Mouse (Mus musculus) G1E (cell line): Measurements from ENCODE around the gene Scamp2. TPM values are rescaled to one million over a fixed set of nuclear protein-coding genes. Genes with fewer than 3 reads are reported as not detected.

Experiments
- ATAC-seq: 2 replicates; pipeline ENCODE4 v1.8.0; 2016; ENCODE audit warnings: mild to moderate bottlenecking; ENCODE audit not compliant: insufficient number of reproducible peaks, poor library complexity, low FRiP score, severe bottlenecking; ENCODE audit errors: extremely low read depth
- DNase-seq: peaks from one replicate; pipeline ENCODE4 v3.0.0; 2012; ENCODE audit warnings: low spot score
- H3K27me3 ChIP-seq: 2 replicates; pipeline ENCODE4 v1.6.1; 2012; ENCODE audit warnings: mild to moderate bottlenecking, low read length, inconsistent platforms; ENCODE audit not compliant: insufficient read depth
- H3K36me3 ChIP-seq: replicated peaks from 2 replicates; pipeline ENCODE3; 2012; ENCODE audit warnings: mild to moderate bottlenecking, inconsistent platforms
- H3K4me1 ChIP-seq: 2 replicates; pipeline ENCODE4 v1.6.1; 2012; ENCODE audit warnings: low read depth, low read length, inconsistent platforms, mixed read lengths; ENCODE audit not compliant: insufficient read depth
- H3K4me3 ChIP-seq: 2 replicates; pipeline ENCODE4 v1.5.1; 2012; ENCODE audit warnings: low read depth, mild to moderate bottlenecking, inconsistent platforms, low read length, moderate library complexity, mixed read lengths
- H3K9me3 ChIP-seq: replicated peaks from 2 replicates; pipeline ENCODE4 v1.6.1; 2012; ENCODE audit warnings: inconsistent platforms
- CTCF ChIP-seq: IDR thresholded peaks from 2 replicates; pipeline ENCODE4 v1.5.1; 2012; ENCODE audit warnings: low read depth, low read length, inconsistent platforms, mixed read lengths
- GATA1 ChIP-seq: IDR thresholded peaks from 2 replicates; pipeline ENCODE4 v1.6.1; 2012; ENCODE audit warnings: borderline replicate concordance, low read length, inconsistent platforms, mixed read lengths
- GATA2 ChIP-seq: IDR thresholded peaks from 2 replicates; pipeline ENCODE4 v1.6.1; 2012; ENCODE audit warnings: low read depth, low read length, inconsistent platforms, borderline replicate concordance
- POLR2AphosphoS5 ChIP-seq: IDR thresholded peaks from 2 replicates; pipeline ENCODE4 v1.6.1; 2012; ENCODE audit warnings: low read depth, low read length, inconsistent platforms; ENCODE audit not compliant: insufficient replicate concordance
- TAL1 ChIP-seq: conservative IDR thresholded peaks from 2 replicates; pipeline ENCODE4 v1.6.1; 2012; ENCODE audit warnings: low read depth, low read length, inconsistent platforms, mixed read lengths
- polyA plus RNA-seq: library from polyadenylated mRNA; stranded (reverse); fragments of >175 nt; gene quantifications from 2 replicates; pipeline ENCODE4 v1.2.3, GENCODE M21; 2012
- total RNA-seq, 2 experiments: library from RNA; stranded (forward) in 1 of 2; stranded (reverse) in 1 of 2; fragments of 200-1000 nt in 1 of 2; fragments of >200 nt in 1 of 2; fragmentation: Nextera tagmentation in 1 of 2; gene quantifications; 2 replicates each; pipeline ENCODE4 v1.2.3; 2014 to 2017

Gene Scamp2
- total and polyA plus RNA-seq, 3 experiments = 16.6 to 26.6 (median 19.2) TPM

GRCm38 (mm10) chr9:57606139-57606851 lies 45.6 kb downstream of the Scamp2 start, which contains the start of gene Cplx3:
Gene Cplx3, minus strand, starts transcription at chr9:57606281.
- ATAC-seq = no peak
- Histone ChIP-seq H3K9me3 (no peaks in the 10 kb centered on the region), H3K36me3 (no peaks in the 10 kb centered on the region), H3K4me1 (peaks cover 5% of the 10 kb centered on the region), H3K27me3 (peaks cover 66% of the 10 kb centered on the region), H3K4me3 (no peak within 1 kb of the TSS)
- TF ChIP-seq POLR2AphosphoS5 = no peak
- no peak for TF ChIP-seq GATA2
- DNase-seq = peak; percentile 47

- no peaks in the 10 kb centered on the region for H3K36me3 ChIP-seq
- no peak overlapping the region for H3K4me3 ChIP-seq
- peaks cover 80% of the 10 kb centered on the region for H3K27me3 ChIP-seq
- no peak for ATAC-seq
- H3K4me1 ChIP-seq = no peaks in the 10 kb centered on the region
- no peak for TF ChIP-seq GATA1
- no peak for TF ChIP-seq GATA2
- TF ChIP-seq TAL1 = no peak
- TF ChIP-seq CTCF = no peak
- TF ChIP-seq POLR2AphosphoS5 = no peak
- DNase-seq = no peak
- H3K9me3 ChIP-seq = no peaks in the 10 kb centered on the region
Measured at GRCm38 (mm10) chr9:57609803-57610202, 49.1 kb downstream of the Scamp2 start.

GRCm38 (mm10) chr9:57610359-57610826 lies 49.6 kb downstream of the Scamp2 start:
- H3K27me3 ChIP-seq = peaks cover 84% of the 10 kb centered on the region
- DNase-seq (no peak), ATAC-seq (no peak)
- H3K36me3 ChIP-seq = no peaks in the 10 kb centered on the region
- no peak overlapping the region for H3K4me3 ChIP-seq
- no peak for TF ChIP-seq POLR2AphosphoS5
- no peak for TF ChIP-seq TAL1
- TF ChIP-seq GATA2 = no peak
- TF ChIP-seq CTCF = no peak
- no peak for TF ChIP-seq GATA1
- no peaks in the 10 kb centered on the region for H3K4me1 ChIP-seq
- no peaks in the 10 kb centered on the region for H3K9me3 ChIP-seq

- TF ChIP-seq POLR2AphosphoS5 (no peak), GATA1 (no peak), CTCF (no peak), TAL1 (no peak), GATA2 (no peak)
- peaks cover 84% of the 10 kb centered on the region for H3K27me3 ChIP-seq
- no peaks in the 10 kb centered on the region for H3K4me1 ChIP-seq
- ATAC-seq (no peak), DNase-seq (no peak)
- H3K36me3 ChIP-seq = no peaks in the 10 kb centered on the region
- no peaks in the 10 kb centered on the region for H3K9me3 ChIP-seq
- no peak overlapping the region for H3K4me3 ChIP-seq
Measured at GRCm38 (mm10) chr9:57612587-57612986, 51.8 kb downstream of the Scamp2 start.

- no peak overlapping the region for H3K4me3 ChIP-seq
- TF ChIP-seq TAL1 (no peak), CTCF (no peak), GATA2 (no peak), POLR2AphosphoS5 (no peak), GATA1 (no peak)
- ATAC-seq (no peak), DNase-seq (no peak)
- H3K27me3 ChIP-seq = peaks cover 77% of the 10 kb centered on the region
- no peaks in the 10 kb centered on the region for H3K9me3 ChIP-seq
- no peaks in the 10 kb centered on the region for H3K36me3 ChIP-seq
- peaks cover under 1% of the 10 kb centered on the region; the same call in 1 of the 2 replicates for H3K4me1 ChIP-seq
Measured at GRCm38 (mm10) chr9:57613975-57614374, 53.2 kb downstream of the Scamp2 start.

GRCm38 (mm10) chr9:57614786-57615185 lies 54.0 kb downstream of the Scamp2 start:
- Histone ChIP-seq H3K4me1 (peaks cover 2% of the 10 kb centered on the region; the same call in 1 of the 2 replicates), H3K27me3 (peaks cover 74% of the 10 kb centered on the region), H3K9me3 (no peaks in the 10 kb centered on the region), H3K36me3 (no peaks in the 10 kb centered on the region), H3K4me3 (no peak overlapping the region)
- ATAC-seq = no peak
- no peak for DNase-seq
- no peak for TF ChIP-seq POLR2AphosphoS5
- TF ChIP-seq CTCF = no peak
- TF ChIP-seq GATA2 = no peak
- no peak for TF ChIP-seq GATA1
- no peak for TF ChIP-seq TAL1

- no peak for ATAC-seq
- DNase-seq = no peak
- Histone ChIP-seq H3K36me3 (no peaks in the 10 kb centered on the region), H3K4me3 (no peak overlapping the region), H3K9me3 (no peaks in the 10 kb centered on the region), H3K4me1 (peaks cover 2% of the 10 kb centered on the region; the same call in 1 of the 2 replicates), H3K27me3 (peaks cover 50% of the 10 kb centered on the region)
- no peak for TF ChIP-seq CTCF
- TF ChIP-seq TAL1 = no peak
- no peak for TF ChIP-seq GATA2
- TF ChIP-seq POLR2AphosphoS5 = no peak
- no peak for TF ChIP-seq GATA1
Measured at GRCm38 (mm10) chr9:57617556-57618169, 56.9 kb downstream of the Scamp2 start.
